Mouse (Mus musculus) forebrain, embryonic 12.5 days (tissue): Measurements from ENCODE around the gene Pigk. TPM values are rescaled to one million over a fixed set of nuclear protein-coding genes. Genes with fewer than 3 reads are reported as not detected.

Experiments used
- ATAC-seq: fragments of 200-750 bp; cut with Nextera tagmentation; 2 replicates; pipeline ENCODE4 v1.8.0; 2017; ENCODE audit warnings: moderate TSS enrichment; ENCODE audit not compliant: low FRiP score
- H3K27ac ChIP-seq: fragments of 300-500 bp; sonication (generic); 2 replicates; pipeline ENCODE4 v1.5.1; 2016; ENCODE audit warnings: mild to moderate bottlenecking
- H3K27me3 ChIP-seq: fragments of 300-500 bp; sonication (generic); 2 replicates; pipeline ENCODE4 v1.6.1; 2016; ENCODE audit warnings: mild to moderate bottlenecking
- H3K36me3 ChIP-seq: fragments of 300-500 bp; sonication (generic); replicated peaks from 2 replicates; pipeline ENCODE4 v1.6.1; 2016; ENCODE audit warnings: mild to moderate bottlenecking
- H3K4me1 ChIP-seq: fragments of 300-500 bp; sonication (generic); 2 replicates; pipeline ENCODE4 v1.6.1; 2016
- H3K4me2 ChIP-seq: fragments of 300-500 bp; sonication (generic); 2 replicates; pipeline ENCODE4 v1.6.1; 2016; ENCODE audit warnings: mild to moderate bottlenecking, moderate library complexity
- H3K4me3 ChIP-seq: fragments of 300-500 bp; sonication (generic); replicated peaks from 2 replicates; pipeline ENCODE4 v1.5.1; 2016; ENCODE audit warnings: mild to moderate bottlenecking
- H3K9ac ChIP-seq: fragments of 300-500 bp; sonication (generic); 2 replicates; pipeline ENCODE4 v1.6.1; 2016; ENCODE audit warnings: mild to moderate bottlenecking
- H3K9me3 ChIP-seq: fragments of 300-500 bp; sonication (generic); 2 replicates; pipeline ENCODE4 v1.6.1; 2016
- WGBS: fragments of 180-500 bp; shearing (Covaris S2); methylation state at CpG from one replicate; pipeline ENCODE4 v1.1.7; 2016; 5-methylcytosine and 5-hydroxymethylcytosine counted together
- polyA plus RNA-seq: library from polyadenylated mRNA; unstranded; fragments of >200 nt; fragmentation: Nextera tagmentation; extraction: Ambion mirVana; gene quantifications from 2 replicates; pipeline ENCODE4 v1.2.1, GENCODE M21; 2016

Pigk gene
- polyA plus RNA-seq, 1 experiment from 2014 or later: 32.5 TPM

DNA sequence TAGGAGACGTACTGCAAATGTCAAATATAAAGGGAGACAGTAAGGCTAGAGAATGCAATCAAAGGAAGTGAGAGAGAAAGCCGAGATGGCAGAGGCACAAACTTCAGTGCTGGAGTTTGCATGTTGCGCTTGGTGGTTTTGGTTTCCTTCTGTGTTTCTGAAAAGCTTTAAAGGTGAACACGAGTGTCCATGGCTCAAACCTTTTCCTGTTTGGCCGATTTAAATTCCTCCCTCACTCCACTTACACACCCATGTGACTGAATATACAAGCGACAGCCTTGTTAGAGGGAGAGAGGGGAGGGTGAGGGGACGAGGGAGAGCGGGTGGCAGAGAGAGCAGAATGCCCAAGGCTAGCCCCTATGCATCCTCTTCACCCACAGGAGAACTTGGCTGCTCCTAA is 302.5 kb downstream of the Pigk start:
- no peak for ATAC-seq
- Histone ChIP-seq H3K4me1 (no peaks in the 10 kb centered on the region; the same call in 1 of the 2 replicates), H3K36me3 (no peaks in the 10 kb centered on the region), H3K4me3 (no peak overlapping the region), H3K4me2 (no peak overlapping the region), H3K27ac (no peak overlapping the region), H3K27me3 (no peaks in the 10 kb centered on the region), H3K9me3 (no peaks in the 10 kb centered on the region), H3K9ac (no peak overlapping the region)
- WGBS: 78% methylated on average over 8 of the region's 8 CpGs

DNA sequence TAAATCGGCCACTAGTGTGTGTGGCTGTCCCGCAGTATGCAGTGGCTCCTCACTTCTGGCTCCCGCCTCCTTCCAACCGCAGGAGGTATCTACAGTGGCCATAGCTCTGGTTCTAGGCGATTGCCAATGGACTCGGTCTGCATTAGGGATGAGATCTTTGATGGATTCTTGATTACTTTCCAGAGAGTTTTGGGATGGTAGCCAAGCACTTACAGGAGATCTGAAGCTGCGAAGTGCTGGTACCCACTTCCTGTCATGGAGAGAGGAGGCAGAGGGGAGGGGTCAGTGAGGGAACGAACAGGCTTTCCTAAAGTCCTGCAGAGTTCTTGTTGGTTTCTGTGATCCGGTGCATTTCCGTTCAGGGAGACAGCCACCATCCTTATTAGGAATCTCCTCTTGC is 304.2 kb downstream of the Pigk start:
- no peaks in the 10 kb centered on the region for H3K9me3 ChIP-seq
- H3K4me3 ChIP-seq: no peak overlapping the region
- no peak for ATAC-seq
- no peaks in the 10 kb centered on the region for H3K36me3 ChIP-seq
- 74% methylated on average over 10 of the region's 10 CpGs for WGBS
- H3K27me3 ChIP-seq: no peaks in the 10 kb centered on the region
- H3K4me1 ChIP-seq: no peaks in the 10 kb centered on the region; the same call in 1 of the 2 replicates
- H3K9ac ChIP-seq: no peak overlapping the region
- no peak overlapping the region for H3K27ac ChIP-seq
- H3K4me2 ChIP-seq: no peak overlapping the region

DNA sequence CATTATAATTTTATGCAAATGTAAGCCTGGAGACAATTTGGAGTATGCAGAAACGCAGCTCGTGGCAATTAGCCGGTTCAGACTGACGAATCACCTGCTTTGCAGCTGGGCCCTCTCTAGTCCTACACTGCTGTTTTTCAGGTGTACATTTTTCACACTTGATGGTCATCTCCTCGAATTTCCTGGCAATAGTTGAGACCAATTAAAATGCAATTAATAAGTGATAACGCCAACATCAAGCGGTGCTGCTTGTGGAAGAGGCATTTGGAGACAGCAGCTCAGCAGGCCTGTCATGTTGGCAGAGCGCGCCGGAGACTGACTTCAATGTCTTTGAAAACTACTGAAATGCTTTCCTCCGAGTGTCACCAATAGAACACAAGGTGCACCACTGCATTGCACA is 310.1 kb downstream of the Pigk start:
- no peaks in the 10 kb centered on the region for H3K9me3 ChIP-seq
- no peaks in the 10 kb centered on the region for H3K27me3 ChIP-seq
- H3K36me3 ChIP-seq: no peaks in the 10 kb centered on the region
- no peaks in the 10 kb centered on the region for H3K4me1 ChIP-seq
- WGBS: 82% methylated on average over 11 of the region's 11 CpGs
- no peak overlapping the region for H3K27ac ChIP-seq
- no peak overlapping the region for H3K4me3 ChIP-seq
- no peak overlapping the region for H3K4me2 ChIP-seq
- H3K9ac ChIP-seq: no peak overlapping the region
- no peak for ATAC-seq

Other genes starting within 250 kb of the Pigk start
- gene Ak5, start 45.7 kb upstream of the Pigk start, polyA plus RNA-seq: 0.94 and 1.2 TPM in 2 replicates